Mouse (Mus musculus): ENCODE data around the gene Socs7.

Socs7 gene

DNA sequence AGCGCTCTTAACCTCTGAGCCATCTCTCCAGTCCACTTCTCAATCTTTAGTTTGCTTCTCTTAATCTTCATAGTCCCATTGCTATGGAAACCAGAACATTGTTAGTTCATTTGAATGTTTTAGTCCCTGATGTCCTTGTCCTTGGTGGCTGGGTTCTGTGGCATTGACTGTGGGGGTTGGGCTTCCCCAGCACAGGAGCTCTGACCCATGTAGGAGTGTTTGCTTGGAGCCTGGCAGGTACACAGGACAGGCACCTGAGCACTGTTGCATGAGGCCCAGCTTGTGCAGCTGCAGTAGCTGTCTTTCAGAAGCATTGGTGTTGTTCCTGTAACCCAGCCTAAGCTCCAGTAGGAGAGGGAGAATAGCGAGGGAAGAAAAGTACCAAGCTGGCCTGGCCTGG is 25.5 kb downstream of the Socs7 start:
- no peak for DNase-seq (ENCODE audit: low read depth, low spot score)

GRCm38 (mm10) chr11:97389127-97389526 is 26.8 kb downstream of the Socs7 start:
- no peak for DNase-seq (ENCODE audit: low read depth, low spot score)

GRCm38 (mm10) chr11:97393658-97394057 is 31.3 kb downstream of the Socs7 start:
- peak; percentile 88 for DNase-seq (ENCODE audit: low read depth, low spot score)

DNA sequence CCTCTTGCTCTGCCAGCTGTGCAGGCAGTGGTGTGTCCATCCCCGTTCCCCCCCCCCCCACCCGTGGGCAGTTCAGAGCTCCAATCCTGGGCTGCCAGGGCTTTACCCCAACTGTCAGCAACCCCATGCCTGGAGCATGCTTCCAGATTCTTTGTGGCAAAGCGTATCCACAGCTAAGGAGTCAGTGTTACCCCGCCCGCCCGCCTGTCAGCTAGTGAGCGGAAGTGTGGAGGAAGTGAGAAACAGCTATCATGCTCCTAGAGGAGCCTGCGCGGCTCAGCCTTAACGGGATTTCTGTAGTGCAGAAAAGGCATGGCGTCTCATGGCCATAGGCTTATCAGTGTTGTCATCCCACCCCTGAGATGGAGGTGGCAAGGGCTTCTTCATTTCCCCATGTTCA is 31.8 kb downstream of the Socs7 start:
- DNase-seq (ENCODE audit: low read depth, low spot score): peak; percentile 26

DNA sequence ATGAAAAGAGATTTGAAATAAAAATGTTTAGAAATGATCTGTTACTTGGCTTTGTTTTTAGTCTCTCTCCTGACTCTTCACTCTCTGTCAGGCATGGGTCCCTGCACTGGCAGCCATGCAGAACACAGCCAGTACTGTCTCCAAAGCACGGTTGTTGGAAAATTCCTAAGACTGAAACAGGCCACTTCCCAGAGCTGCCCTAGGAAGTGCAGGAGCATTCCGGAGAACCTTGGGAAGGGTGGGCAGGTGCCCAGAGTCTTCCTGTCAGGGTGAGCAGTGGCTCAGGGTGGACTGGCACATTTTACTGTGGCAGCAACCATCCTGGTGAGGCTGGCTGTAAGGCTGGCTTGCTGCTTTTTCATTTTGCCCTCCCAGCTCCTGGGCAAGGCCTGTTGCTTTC is 36.2 kb downstream of the Socs7 start:
- no peak for DNase-seq (ENCODE audit: low read depth, low spot score)

GRCm38 (mm10) chr11:97399958-97400710 is 37.8 kb downstream of the Socs7 start:
- peak; percentile 94 for DNase-seq (ENCODE audit: low read depth, low spot score)

DNA sequence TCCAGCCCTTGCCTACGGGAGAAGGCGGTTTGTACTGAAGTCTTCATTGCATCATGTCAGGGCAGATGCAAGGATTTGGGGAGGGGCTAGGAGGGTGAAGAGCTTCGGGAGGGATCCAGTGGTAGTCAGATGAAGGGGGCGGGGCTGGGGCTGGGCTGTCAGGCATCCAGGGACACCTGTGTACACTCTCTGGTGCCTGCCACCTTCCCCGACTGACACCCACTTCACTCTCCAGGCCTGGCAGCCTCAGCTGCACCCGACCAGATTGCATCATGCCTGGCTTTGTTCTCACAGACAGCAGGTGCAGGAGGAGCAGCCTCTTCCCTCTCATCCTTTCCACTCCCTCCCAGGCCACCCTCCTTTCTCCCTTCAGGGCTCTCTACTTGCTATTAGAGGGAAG is 38.7 kb downstream of the Socs7 start:
- peak; percentile 64 for DNase-seq (ENCODE audit: low read depth, low spot score)

GRCm38 (mm10) chr11:97401686-97402435 is 39.5 kb downstream of the Socs7 start:
- no peak for DNase-seq (ENCODE audit: low read depth, low spot score)

DNA sequence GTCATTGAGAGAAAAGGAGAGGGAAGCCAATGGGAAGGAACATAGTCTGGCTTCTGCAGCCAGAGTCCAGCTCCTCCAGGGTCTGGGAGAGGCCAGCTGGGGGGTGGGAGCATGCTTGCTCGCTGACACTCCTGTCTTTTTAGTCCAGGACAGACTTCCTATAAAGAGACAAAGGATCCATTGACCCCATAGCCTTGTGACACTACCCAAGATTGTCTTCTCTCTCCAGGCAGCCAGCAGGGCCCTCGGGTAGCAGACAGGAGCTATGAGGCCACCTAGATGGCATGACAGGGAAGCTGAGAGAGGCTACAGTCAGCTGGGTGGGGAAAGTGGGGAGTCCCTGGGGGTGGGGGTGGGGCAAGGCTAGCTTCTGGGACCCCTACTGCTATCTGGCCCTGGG is 40.4 kb downstream of the Socs7 start:
- DNase-seq (ENCODE audit: low read depth, low spot score): no peak

GRCm38 (mm10) chr11:97403614-97404183 is 41.3 kb downstream of the Socs7 start:
- no peak for DNase-seq (ENCODE audit: low read depth, low spot score)

DNA sequence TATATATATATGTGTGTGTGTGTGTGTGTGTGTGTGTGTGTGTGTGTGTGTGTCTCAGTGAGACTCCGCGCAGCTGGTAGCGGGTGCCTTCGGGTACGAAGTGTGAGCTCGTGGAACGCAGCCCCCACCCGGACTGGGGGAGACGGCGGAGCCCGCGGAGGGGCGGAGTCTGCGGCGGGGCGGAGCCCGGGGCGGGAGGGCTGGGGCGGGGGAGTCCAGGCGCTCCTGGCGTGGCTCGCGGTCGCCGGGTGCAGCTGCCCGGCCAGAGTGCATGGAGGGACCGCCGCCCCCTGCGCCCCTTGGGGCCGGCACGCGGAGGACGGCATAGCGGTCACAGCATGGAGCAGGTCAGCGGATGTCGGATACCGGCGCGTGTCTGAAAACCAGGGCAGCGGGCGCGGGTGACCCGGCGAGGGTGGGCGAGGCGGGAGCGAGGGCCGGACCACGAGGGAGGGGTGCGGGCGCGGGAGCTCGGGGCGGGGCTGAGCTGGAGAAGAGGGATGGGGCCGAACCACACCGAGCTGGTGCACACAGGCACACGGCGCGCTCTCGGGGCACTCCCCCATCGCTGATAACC is 41.9 kb downstream of the Socs7 start:
- DNase-seq (ENCODE audit: low read depth, low spot score): peak; percentile 66

GRCm38 (mm10) chr11:97404761-97405190 is 42.4 kb downstream of the Socs7 start:
- peak; percentile 48 for DNase-seq (ENCODE audit: low read depth, low spot score)

DNA sequence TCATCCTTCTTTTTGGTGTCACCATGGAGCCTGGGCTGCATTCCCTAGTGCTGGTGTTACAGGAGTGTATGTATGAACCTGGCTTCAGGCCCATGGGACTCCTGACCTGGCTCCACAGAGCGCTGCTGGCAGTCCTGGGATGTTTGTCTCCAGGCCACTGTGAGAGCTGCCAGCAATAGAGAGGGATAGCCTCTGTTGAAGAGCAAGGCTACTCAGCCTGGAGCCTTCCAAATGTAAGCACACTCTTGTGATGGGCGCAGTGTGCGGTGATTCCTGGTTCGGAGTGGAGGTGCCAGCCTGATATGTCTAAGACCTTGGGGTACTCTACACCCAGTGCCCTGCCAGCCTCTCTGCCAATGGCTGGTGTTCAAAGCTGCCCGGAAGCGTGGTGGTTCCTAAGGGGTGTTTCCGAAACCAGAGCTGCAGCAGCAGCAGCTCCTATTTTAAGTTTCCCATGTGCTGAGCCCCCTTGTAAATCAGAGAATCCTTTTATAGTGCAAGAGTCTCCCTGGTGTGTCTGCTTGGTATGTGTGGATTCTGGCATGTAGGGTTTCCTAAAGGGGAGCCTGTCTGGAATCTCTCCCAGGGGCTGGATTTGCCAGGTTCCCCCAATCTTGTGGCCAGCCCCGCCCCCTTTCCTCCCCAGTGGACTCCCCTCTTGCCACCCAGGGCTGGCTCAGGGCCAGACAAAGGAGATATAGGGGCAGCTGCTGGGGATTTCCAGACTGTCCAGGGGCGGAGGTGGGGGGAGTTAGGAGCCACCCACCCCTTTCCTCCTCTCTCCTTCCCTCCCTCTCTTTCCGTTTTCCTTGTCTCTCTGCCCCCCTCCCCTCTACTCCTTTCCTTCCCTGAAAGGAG is 44.0 kb downstream of the Socs7 start:
- no peak for DNase-seq (ENCODE audit: low read depth, low spot score)

DNA sequence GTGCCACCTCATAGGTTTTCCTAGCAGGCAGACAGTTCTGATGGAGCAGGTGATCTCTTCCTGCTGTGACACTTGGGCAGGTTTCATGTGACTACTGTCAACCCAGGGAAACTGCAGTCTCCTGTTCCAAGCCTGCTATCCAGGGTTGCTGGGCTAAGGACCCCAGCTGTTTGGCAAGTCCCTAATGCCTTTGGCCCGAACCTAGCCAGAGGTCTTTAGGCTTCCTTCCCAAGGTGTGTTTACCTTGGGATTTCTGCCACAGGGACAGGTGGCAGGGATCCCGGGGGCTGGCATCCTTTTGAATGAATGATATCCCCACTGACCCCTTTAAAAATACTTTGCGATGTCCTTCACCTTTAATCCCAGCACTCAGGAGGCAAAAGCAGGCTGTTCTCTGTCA is 45.1 kb downstream of the Socs7 start:
- DNase-seq (ENCODE audit: low read depth, low spot score): no peak

DNA sequence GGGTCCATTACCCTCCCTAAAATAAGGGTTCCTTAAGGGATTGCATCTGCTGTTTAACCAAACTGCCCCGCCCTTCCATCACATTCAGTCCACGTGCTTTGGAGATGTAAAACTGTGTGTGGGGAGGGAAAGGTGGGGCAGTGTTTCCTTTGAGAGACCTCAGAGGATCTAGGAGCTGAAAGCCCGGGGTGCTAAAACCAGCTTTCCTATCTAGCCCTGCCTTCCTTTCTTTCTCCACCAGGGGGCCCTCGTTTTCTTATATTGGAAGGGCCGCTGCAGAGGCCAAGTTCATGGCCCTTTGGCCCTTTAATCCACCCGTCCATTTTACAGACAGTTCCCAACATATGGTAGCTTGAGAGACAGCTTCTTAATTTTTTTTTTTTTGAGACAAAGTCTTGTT is 45.8 kb downstream of the Socs7 start:
- peak; percentile 94 for DNase-seq (ENCODE audit: low read depth, low spot score)

- DNase-seq (ENCODE audit: low read depth, low spot score): no peak
Measured at GRCm38 (mm10) chr11:97410958-97411357, 48.6 kb downstream of the Socs7 start.

DNA sequence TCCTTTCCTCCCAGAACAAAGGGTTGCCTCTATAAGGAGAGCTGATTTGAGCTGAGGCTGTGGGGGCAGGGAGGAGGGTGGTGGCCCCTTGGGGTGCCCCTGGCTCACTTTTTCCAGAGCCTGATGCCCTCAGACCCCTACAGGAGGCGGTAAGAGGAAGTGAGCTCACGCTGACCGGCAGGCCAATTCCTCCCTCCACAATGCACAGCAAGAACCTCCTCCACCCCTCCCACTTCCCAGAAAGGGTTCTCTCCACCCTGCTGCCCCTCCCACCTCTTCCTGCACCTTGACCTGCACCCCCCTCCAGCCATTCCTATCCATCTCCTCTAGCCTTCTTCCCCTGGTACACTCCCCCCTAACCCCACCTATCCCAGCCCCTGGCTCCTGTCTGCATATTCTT is 49.8 kb downstream of the Socs7 start:
- peak; percentile 98 for DNase-seq (ENCODE audit: low read depth, low spot score)

DNA sequence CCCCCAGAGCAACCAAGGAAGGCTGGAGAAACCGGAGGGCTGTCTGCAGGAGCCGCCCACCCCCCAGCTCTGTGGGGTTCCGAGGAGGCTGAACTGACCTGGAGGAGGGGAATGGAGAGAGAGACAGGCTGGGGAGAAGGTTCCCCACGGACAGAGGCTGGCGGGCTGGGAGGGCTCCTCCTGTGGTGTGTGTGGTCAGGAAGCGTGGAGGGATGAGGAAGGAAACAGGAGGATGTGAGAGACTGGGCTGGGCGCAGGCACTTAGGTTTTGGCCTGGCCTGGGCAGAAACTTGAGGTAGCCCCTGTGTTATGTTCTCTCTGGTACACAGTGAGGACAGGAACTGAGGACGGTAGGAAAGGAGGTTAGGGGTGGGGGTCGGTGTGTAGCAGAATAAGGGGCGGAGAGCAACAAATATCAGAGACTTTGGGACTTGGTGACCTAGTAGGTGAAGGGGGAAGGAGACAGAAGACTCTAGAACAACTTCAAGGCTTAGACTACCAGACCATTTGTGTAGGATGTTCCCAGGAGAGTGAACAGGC is 50.5 kb downstream of the Socs7 start:
- peak; percentile 49 for DNase-seq (ENCODE audit: low read depth, low spot score)

DNA sequence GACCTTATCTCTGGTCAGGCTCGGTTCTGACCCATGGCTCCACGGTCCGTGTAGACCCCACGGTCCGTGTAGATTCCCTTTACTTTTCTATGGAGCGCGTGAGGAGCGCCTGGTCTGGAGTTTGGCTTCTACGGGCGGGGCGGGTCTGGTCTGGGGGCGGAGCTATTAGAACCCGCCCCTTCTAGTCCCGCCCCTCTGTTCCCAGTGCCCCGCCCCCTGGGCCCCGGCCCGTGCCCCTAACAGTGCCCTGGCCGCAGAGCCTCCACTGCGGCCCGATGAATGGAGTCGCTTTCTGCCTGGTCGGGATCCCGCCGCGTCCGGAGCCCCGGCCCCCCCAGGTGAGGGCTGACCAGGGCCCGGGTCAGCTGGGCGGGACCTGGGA is 53.0 kb downstream of the Socs7 start, which contains the start of gene Arhgap23:
Gene Arhgap23 (plus strand): TSS at position 204 of the 382 bp plus-strand sequence.
- peak; percentile 75 for DNase-seq (ENCODE audit: low read depth, low spot score)

GRCm38 (mm10) chr11:97415712-97416636 is 53.6 kb downstream of the Socs7 start:
- peak; percentile 87 for DNase-seq (ENCODE audit: low read depth, low spot score)
